In the genomic region with DNA sequence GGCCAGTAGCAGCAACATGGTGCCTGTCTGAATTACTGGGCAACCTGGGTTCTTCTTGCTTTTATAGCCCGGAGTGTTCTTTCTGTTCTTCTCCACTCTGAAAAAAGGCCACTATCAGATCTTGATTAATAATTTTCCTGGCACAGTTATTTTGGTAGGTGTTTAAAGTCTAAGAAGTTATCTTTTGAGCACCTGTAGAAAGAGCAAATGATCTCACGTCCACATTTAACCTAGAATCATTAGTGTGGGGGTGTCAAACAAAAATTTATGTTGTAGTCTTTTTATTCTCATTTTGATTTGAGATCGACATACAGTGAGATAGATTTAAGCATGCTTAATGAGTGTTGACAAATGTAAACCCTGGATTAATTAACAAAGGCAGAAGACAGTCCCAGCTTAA, we compare ENCODE assay signal across 25 mouse cellular contexts. TPM values are rescaled to one million over a fixed set of nuclear protein-coding genes. Genes with fewer than 3 reads are reported as not detected.
"Had no signal": no experiment of that assay in that cellular context is flagged by ENCODE, and none has a peak within 500 bp of the region (broad histone marks: within the 10 kb centered on the region; RNA-seq: fewer than 3 reads in every experiment).

A gene (minus strand): TSS at position 101 of the 400 bp plus-strand sequence.

- H3K4me1 ChIP-seq: liver, embryonic 13.5 days; liver, embryonic 15.5 days; lung, embryonic 15.5 days; megakaryocyte, embryonic 14.5 days; neural tube, embryonic 13.5 days; neural tube, embryonic 15.5 days had no signal

- ATAC-seq: liver, postnatal 0 days; lung, postnatal 0 days; midbrain, embryonic 16.5 days had no signal

- H3K9me3 ChIP-seq: liver, embryonic 13.5 days; liver, embryonic 15.5 days; lung, embryonic 15.5 days; megakaryocyte, embryonic 14.5 days; neural tube, embryonic 13.5 days; neural tube, embryonic 15.5 days had no signal

- DNase-seq: liver, embryonic 13.5 days; liver, postnatal 0 days; lung, adult 2 months; lung, postnatal 14 days; lung, postnatal 36 days; midbrain, embryonic 14.5 days; retina, postnatal 1 day; right cerebral cortex, adult 18-20 months; right cerebral cortex, postnatal 14 days; spleen, adult 18-20 months; thymus, adult 18-20 months; thymus, postnatal 14 days; thymus, postnatal 36 days had no signal

- H3K4me3 ChIP-seq: liver, embryonic 13.5 days; liver, embryonic 15.5 days; lung, embryonic 15.5 days; megakaryocyte, embryonic 14.5 days; myocyte; neural tube, embryonic 13.5 days; neural tube, embryonic 15.5 days had no signal

- H3K27me3 ChIP-seq: liver, embryonic 13.5 days; liver, embryonic 15.5 days; lung, embryonic 15.5 days; megakaryocyte, embryonic 14.5 days; neural tube, embryonic 13.5 days; neural tube, embryonic 15.5 days had no signal

- H3K27ac ChIP-seq: liver, embryonic 13.5 days; liver, embryonic 15.5 days; lung, embryonic 15.5 days; macrophage; neural tube, embryonic 13.5 days; neural tube, embryonic 15.5 days had no signal

- H3K36me3 ChIP-seq: liver, embryonic 13.5 days; liver, embryonic 15.5 days; lung, embryonic 15.5 days; neural tube, embryonic 13.5 days; neural tube, embryonic 15.5 days had no signal

- H3K4me2 ChIP-seq: liver, embryonic 13.5 days; liver, embryonic 15.5 days; lung, embryonic 15.5 days; midbrain, embryonic 11.5 days; neural tube, embryonic 13.5 days; neural tube, embryonic 15.5 days had no signal

- H3K9ac ChIP-seq: liver, embryonic 13.5 days; liver, embryonic 15.5 days; liver, postnatal 0 days; lung, embryonic 15.5 days; neural tube, embryonic 13.5 days; neural tube, embryonic 15.5 days had no signal

RNA-seq across cellular contexts. Expression of the gene that starts here (rescaled TPM):
- total RNA-seq: megakaryocyte progenitor cell, adult 5-6 weeks had no signal
- polyA plus RNA-seq: liver, postnatal 0 days; macrophage; midbrain, embryonic 11.5 days; midbrain, embryonic 14.5 days; myocyte; neural tube, embryonic 11.5 days had no signal
